Mouse (Mus musculus): ENCODE measurements around the gene Syt8.

Syt8 gene

GRCm38 (mm10) chr7:142445324-142445723 is 10.7 kb downstream of the Syt8 start:
- no peak for DNase-seq (ENCODE audit: low read depth, low spot score)

DNA sequence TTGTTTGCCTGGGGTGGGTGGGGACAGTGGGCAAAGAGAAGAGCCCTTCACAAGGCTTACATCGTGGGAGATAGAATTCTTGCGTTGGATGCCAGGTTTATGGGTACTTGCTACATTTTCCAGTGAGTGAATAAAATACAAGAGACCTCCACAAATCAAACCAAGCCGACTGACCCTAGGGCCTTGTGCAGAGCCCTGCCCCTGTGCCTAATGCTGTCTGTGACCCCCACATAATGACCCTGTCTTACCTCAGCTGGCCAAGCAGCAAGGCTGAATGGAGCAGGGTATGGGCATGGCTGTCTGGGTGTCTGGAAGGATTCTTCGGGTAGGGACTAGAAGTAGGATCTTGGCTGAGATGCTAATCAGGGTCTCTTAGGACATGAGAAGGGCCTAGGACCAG is 11.6 kb downstream of the Syt8 start:
- no peak for DNase-seq (ENCODE audit: low read depth, low spot score)

- DNase-seq (ENCODE audit: low read depth, low spot score) = no peak
Measured at GRCm38 (mm10) chr7:142449038-142449617, 14.5 kb downstream of the Syt8 start.

DNA sequence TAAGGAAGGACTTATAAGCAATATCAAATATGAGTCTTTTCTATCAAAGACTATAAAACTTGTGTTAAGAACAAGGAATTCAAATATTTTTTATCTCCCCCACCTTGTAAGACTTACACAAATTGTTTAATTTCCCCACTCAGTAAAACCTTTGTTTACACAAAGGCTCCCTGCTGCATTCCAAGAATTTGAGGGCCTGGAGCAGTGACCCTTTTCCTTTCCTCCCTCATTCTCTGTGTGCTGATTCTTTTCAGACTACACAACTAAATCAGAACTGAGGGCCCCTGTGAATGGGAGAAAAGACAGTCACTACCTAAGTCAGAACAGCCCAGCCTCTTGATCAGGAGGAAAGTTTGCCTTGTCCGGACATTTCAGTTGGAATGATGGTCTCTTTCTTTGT is 20.1 kb downstream of the Syt8 start:
- no peak for DNase-seq (ENCODE audit: low read depth, low spot score)

DNA sequence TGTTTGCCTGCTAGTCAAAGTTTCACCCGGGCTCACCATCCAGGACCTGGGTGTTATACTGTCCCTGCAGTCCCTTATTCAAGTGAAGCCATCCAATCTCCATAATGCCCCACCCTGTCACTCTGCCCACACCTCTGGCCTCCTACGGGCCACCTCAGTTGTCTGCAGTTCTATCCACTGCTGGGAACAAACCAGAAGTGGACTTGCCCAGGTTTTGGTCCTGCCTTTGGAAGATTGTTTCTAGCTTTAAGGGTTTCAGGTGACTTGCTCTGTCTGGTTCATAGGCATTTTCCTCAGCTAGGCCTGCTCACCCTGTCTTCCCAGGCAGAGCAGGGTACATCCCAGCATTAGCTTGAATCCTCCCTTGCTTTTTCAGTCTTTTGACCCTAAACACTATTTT is 20.6 kb downstream of the Syt8 start:
- no peak for DNase-seq (ENCODE audit: low read depth, low spot score)

GRCm38 (mm10) chr7:142456806-142457205 is 22.2 kb downstream of the Syt8 start:
- DNase-seq (ENCODE audit: low read depth, low spot score) = no peak

DNA sequence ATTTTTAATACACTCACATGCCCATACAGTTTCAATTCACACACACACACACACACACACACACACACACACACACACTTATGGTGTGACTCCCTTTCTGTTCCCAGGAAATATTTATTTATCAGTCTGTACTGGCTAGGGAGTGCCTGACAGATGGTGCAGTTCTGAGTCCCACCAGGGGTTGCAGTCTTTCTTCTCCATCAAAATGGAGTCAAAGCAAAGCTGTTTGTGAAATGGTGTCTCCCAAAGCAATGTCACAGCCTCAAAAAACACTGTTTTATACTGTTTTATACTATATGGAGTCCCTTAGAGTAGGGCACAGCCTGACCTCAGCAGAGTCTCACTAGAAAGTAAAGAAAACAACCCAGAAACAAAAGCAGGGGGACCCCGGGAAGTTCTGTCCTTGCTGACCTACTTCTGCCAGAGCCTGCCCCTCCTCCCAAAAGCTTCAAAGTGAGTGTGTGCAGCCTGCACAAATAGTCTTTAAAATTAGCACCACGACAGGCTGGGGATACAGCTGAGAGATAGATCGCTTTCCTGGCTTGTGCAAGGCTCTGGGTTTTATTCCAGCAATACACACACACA is 22.7 kb downstream of the Syt8 start:
- peak; percentile 60 for DNase-seq (ENCODE audit: low read depth, low spot score)

DNA sequence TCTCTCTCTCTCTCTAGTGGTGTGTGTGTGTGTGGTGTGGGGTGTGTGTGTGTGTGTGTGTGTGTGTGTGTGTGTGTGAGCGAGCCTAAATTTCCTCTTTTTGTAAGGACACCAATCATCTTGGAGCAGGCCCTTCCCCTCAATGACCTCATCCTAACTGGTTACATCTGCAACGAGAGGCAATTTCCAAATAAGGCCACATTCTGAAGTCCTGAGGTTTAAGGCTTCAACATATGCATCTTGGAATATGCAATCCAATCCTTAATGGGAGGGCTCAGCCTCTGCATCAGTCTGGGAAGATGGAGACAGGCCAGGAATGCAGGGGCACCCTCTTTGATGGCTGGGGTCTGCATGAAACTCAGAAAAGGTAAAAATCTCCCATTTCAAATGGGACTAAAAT is 23.4 kb downstream of the Syt8 start:
- peak; percentile 80 for DNase-seq (ENCODE audit: low read depth, low spot score)

DNA sequence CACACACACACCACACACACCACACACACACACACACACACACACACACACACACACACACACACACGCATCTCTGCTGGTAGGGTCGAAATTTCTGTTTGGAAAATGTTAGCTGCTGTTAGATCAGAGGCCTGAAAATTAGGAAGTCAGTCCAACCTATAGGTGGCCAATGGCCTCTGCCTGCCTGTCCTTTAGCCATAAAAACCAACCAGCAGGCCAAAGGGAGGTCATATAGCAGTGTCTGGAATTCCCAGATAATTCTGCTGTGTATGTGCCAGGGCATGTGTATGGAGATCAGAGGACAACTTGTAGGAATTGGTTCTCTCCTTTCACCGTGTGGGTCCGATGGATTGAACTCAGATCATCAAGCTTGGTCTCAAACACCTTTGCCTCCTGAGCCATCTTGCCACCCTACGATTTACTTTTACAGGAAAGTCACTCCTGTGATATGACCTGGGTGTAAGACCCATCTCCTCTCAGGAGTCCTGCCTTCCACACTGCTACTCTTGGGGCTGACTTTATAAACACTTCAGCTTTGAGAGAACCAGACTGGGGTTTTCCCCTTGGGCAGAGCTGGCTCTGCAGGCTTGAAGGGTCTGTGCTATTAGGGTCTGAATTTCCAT is 24.1 kb downstream of the Syt8 start:
- no peak for DNase-seq (ENCODE audit: low read depth, low spot score)

DNA sequence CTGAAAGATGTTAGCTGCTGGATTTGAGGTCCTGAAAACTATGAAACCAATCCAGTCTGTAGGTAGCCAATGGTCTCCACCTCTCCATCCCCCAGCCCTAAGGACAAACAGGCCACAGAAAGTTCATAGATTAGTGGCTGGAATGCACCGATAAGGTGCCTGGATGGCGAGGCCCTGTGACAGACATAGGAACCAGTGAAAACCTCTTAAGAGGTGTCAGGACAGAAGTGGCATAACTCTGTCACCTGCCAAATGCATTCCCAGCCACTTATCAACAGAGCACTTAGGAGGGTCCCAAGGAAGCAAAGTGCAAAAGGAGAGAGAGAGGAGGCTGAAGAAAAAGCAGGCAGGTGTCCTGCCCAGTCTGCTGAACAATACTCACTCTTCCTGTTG is 24.6 kb downstream of the Syt8 start:
- no peak for DNase-seq (ENCODE audit: low read depth, low spot score)

DNA sequence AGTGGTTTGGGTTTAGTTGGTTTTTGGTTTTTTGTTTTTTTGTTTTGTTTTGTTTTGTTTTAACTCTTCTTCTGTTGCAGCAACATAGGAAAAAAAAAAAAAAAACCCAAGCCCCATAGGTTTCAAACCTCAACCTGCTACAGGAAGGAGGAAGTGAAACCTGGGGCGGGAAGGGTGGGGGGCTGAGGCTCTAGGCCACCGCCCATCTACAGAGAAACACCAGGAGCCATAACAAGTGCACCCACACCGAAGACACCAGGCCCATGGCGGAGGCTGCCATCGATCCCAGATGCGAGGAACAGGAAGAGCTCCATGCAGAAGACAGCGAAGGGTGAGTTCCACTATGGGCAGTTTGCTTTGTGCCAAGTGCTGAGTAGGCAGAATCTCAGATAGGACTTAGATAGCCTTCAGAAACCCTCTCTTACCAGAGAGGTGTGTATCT is 26.0 kb downstream of the Syt8 start, which contains the start of gene Lsp1:
Gene Lsp1 (plus strand): TSS at position 174 of the 442 bp plus-strand sequence.
- no peak for DNase-seq (ENCODE audit: low read depth, low spot score)

DNA sequence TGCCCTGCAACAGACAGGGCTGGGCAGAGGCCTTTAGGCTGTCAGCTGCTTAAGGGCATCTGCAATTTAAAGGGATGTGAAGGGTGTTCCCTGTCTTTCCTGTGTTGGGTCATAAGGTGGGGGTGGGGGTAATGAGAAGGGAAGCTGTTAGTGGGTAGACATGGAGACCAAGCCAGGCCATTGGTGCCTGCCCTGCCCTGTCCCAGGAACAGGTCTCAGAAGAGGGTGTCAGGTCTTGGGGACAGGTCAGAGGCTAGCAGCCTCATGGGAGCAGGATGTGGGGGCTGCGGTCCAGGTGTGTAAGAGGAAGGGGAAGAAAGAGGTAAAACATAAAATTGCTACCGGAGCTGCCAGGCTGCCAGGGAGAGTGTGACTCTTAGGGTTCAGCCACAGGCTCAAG is 26.8 kb downstream of the Syt8 start:
- no peak for DNase-seq (ENCODE audit: low read depth, low spot score)

DNA sequence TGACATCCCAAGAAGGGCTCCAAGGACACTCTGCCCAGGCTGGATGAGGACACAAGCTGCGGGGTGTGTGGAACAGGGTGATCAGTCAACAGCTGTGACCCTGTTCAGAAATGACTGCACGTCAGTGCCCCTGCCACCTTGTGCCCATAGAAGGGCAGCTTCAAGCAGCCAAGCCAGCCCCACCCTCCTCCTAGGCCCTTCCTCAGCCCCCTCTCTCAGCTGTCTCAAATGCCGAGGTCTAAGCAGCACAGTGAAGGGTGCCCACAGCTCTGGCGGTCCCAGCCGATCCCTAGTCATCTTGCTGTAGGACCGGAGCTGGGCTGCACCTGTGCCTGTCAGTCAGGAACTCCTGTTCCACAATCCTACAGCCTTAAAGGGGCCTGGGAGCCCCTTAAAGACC is 27.5 kb downstream of the Syt8 start:
- DNase-seq (ENCODE audit: low read depth, low spot score) = no peak

DNA sequence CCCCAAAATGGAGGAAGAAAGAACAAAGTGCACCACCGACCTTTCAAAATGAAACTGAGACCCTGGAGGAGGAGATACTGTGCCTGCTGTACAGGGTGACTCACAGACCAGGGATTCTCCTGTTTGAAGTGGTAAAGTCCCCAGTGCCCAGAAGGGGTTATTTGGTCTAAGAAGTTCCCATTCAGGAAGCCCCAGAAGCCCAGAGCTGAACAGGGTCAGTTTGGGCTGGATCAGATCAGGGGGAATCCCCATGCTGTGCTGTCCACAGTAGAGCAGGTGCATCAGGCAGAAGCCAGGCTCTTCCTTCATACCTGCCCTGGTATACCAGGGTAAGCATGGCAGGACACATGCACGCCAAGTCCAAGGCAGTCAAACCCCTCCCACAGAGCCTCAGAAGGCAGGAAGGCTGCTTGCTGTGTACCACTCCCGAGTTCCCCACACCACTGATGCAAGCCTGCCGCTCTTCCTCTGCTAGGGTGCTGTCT is 28.0 kb downstream of the Syt8 start:
- peak; percentile 23 for DNase-seq (ENCODE audit: low read depth, low spot score)

DNA sequence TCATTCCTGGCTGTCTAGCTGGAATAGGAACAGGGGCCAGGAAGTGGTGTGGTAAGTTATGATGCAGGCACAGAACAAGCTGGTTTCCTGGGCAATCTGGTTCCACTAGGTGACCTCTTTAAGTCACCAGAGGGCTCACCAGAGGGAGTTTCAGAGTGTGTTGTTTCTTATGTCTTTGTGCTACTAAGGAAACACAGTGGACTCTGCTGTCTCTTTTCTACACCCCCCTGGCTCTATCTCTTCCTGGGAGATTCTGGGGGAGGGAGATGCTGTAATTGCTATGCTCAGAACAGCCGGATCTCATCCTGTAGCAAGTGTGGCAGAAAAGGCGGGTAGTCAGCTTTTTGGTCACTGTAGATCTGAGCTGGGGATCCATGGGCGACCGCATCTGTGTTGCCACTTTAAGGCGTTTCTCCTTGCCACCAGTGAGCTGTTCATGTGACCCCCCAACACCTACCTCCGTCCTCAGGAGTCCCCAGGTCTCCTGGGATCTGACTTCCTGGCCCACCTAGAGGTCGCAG is 35.6 kb downstream of the Syt8 start:
- peak; percentile 72 for DNase-seq (ENCODE audit: low read depth, low spot score)

DNA sequence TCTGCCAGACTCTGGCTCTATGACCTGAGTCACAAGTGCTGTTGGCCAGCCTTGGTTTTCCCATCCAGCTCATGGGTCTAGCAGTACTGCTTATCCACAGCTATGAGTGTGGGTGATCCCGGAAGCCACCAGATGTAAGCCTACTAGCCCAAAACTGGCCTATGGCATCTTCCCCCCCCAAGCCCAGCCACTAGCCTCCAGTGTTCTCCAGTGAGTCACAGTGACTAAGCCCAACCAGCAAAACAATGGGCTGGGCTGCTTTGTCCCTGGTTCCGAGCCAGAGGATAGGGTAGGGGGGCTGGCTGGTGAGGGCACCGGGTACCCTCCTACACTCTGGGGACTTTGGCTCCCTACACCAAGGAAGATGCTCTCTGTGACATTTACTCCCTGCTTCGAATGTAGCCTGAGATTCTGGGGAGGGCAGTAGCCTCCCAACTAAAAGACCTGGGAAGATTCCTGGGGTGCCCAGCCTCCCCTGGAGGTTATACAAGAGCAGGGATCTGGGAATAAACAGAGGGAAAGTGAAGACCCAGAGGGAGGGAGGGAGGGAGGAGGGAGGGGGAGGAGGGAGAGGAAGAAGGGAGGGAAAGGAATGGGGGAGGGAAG is 36.3 kb downstream of the Syt8 start:
- peak; percentile 97 for DNase-seq (ENCODE audit: low read depth, low spot score)

GRCm38 (mm10) chr7:142471414-142471861 is 36.8 kb downstream of the Syt8 start:
- DNase-seq (ENCODE audit: low read depth, low spot score) = no peak

- DNase-seq (ENCODE audit: low read depth, low spot score) = peak; percentile 17
Measured at GRCm38 (mm10) chr7:142471884-142472570, 37.4 kb downstream of the Syt8 start.

DNA sequence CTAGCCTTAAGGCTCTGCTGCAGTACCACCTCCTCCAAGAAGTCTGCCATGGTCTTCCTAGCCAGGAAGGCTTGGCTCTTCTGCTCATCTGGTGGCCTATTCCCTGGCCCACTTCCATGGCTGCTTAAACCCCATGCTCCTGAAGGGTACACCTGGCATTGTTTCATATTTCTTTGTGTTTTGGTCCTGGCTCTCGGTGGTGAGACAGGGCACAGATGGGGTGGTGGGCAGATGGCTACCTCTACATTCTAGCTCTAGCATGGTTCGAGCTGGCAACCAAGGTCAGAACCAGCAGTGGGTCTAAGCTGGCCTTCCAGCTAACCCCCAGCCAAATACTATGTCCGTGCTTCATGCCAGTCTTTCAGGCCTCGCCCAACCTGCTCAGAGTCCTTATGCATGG is 38.3 kb downstream of the Syt8 start:
- DNase-seq (ENCODE audit: low read depth, low spot score) = no peak

DNA sequence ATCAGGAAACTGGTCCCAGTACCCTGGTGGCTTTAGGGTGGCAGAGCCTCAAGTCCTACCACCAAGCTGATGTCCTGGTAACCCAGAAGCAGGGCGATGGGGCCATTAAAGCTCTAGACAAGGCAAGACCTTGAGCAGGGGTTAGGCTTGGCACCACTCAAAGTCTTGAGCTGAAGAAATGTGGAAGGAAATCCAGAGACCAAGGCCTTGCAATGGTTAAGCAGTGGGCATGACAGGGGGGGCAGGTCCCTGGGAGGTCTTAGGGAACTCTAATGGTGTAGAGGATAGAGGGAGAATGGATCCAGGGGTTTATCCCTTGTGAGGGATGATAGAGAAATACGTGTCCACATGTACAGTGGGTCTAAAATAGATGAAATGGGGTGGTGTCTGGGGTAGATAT is 38.8 kb downstream of the Syt8 start:
- DNase-seq (ENCODE audit: low read depth, low spot score) = no peak

DNA sequence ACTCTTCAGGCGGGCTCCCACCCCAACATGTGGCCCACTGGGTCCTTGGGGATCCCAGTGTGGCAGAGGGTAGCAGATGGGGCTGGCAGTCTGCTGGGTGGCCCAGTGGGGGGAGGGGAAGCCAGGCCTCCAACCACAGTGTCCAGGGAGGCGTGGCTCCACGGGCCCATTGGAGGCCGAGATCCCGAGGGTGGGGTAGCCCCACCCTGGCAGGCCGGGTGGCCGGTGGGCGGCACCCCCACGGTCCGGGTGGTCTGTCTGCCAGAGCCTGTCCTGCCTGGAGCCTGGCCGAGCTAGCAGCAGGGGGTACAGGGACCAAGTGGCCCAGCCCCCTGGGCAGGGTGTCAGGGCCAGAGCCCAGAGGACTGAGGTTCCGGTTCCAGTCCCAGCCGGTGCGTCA is 40.1 kb downstream of the Syt8 start:
- DNase-seq (ENCODE audit: low read depth, low spot score) = no peak

DNA sequence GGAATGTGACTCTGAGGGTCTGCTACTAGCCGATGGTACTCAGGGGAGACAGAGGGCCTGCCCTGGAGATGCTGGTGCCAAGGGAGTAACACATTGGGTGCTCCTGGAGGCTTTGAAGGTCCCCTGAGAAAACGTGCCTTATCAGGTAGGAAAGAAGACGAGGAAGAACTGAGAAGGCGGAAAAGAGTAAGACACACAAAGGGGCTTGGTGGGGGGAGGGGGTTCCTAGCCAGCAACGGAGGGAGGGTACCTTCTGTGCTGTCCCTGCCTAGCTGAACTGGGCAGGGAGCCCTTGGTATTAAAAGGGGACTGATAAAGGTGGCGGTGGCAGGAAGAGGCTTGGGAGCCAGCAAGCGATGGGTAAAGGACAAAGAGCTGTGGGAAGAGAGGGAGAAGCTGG is 41.0 kb downstream of the Syt8 start:
- no peak for DNase-seq (ENCODE audit: low read depth, low spot score)
